Mouse (Mus musculus): ENCODE data around the gene Nr1i3.

- TF ChIP-seq MYC (IDR thresholded peaks at IDR 0.05; ENCODE audit: low read depth, low read length) (no peak), POLR2A (IDR thresholded peaks at IDR 0.05; ENCODE audit: control insufficient read depth in 1 of 2, insufficient read depth in 1 of 2, low read depth in 1 of 2, low read length in 2 of 2, poor library complexity in 1 of 2) (no peak), HCFC1 (IDR thresholded peaks at IDR 0.05; ENCODE audit: low read depth, low read length) (no peak), MXI1 (IDR thresholded peaks at IDR 0.05; ENCODE audit: low read depth, low read length) (no peak), ETS1 (IDR thresholded peaks at IDR 0.05; ENCODE audit: low read depth, low read length) (no peak), RCOR1 (IDR thresholded peaks at IDR 0.05; ENCODE audit: low read depth, low read length) (no peak)
These were observed 34.1 kb upstream of the Nr1i3 start for GRCm38 (mm10) chr1:171179487-171180171.

Data from MEL (cell line).